Mouse (Mus musculus): Measurements from ENCODE around the gene Llph.

GRCm38 (mm10) chr10:120219578-120220359, 7.1 kb upstream of the Llph start:
- no peak for TF ChIP-seq CTCF (IDR thresholded peaks at IDR 0.05)
- peak; percentile 23; the same call in 1 of the 2 replicates for TF ChIP-seq POLR2A (IDR thresholded peaks at IDR 0.05; ENCODE audit: insufficient read depth, low read depth, low read length)
